Mouse (Mus musculus): ENCODE data around the gene Wdr81. TPM values are rescaled to one million over a fixed set of nuclear protein-coding genes. Genes with fewer than 3 reads are reported as not detected.

Gene Wdr81
- polyA plus RNA-seq, 1 experiment from 2014 or later, result 7.2 TPM

DNA sequence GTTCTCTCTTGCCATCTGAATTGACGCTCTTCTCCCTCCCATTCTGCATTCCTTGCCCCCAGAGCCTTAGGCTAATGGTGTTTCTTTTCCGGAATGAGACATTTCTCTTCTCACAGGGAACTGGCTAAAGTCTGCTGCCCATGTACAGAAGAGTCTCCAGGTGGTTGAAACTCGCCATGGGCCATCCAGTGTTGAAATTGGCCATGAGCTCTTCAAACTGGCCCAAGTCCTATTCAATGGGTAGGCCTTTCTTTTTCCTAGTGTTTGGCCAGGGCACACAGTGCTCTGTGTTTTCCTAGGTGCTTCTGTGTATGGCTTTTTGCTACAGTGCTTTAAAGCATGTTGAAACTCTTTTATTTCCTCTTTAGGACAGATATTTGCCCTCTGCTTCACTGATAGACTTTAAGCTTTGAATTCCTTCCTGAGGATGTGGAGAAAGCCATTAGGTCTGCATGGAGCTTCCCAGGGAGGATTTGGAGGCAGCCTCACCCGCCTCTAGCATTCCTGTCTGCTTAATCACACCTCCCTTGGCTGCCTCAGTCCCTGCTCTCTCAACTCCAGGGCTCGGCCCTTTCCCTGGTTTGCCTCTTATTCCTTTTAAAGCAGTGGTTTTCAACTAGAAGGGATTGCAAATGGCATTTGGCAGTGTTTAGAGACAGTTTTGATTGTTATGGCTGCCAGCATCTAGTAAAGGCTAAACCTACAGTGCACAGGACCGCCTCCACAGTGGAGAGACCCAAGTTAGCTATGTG, 51.0 kb downstream of the Wdr81 start:
- Histone ChIP-seq H3K4me2 (no peak overlapping the region), H3K36me3 (replicated peaks) (no peaks in the 10 kb centered on the region; the same call in 1 of the 2 replicates), H3K9ac (no peak overlapping the region), H3K27ac (no peak overlapping the region), H3K4me1 (no peaks in the 10 kb centered on the region), H3K9me3 (no peaks in the 10 kb centered on the region), H3K27me3 (no peaks in the 10 kb centered on the region), H3K4me3 (replicated peaks) (no peak overlapping the region)
- 87% methylated on average over 6 of the region's 6 CpGs for WGBS
- ATAC-seq (ENCODE audit: low FRiP score), result no peak

DNA sequence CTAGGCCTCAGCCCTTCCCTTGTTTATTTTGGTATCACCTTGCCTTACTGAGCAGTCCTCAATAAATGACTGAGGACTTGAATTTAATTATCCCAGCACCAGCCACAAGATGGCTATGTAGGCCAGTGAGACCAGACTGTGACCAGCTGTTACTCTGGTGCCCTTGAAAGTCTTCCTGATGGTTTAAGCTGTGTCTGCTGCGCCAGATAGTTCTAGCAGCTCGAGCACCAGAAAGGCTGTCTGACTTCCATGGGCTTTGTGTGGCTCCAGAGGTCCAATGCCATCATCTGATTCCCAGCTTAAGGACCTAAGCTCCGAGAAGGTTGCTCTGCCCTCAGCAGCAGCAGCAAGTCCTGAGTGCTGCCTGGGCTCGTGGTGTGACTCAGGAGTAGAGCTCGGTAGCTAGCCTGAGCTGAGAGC, 52.2 kb downstream of the Wdr81 start:
- Histone ChIP-seq H3K9me3 (no peaks in the 10 kb centered on the region), H3K27me3 (no peaks in the 10 kb centered on the region), H3K9ac (no peak overlapping the region), H3K4me1 (no peaks in the 10 kb centered on the region), H3K36me3 (replicated peaks) (no peaks in the 10 kb centered on the region; the same call in 1 of the 2 replicates), H3K4me2 (no peak overlapping the region), H3K4me3 (replicated peaks) (no peak overlapping the region), H3K27ac (no peak overlapping the region)
- WGBS, result 67% methylated on average over 5 of the region's 5 CpGs
- peak; percentile 57; the same call in 1 of the 2 replicates for ATAC-seq (ENCODE audit: low FRiP score)

DNA sequence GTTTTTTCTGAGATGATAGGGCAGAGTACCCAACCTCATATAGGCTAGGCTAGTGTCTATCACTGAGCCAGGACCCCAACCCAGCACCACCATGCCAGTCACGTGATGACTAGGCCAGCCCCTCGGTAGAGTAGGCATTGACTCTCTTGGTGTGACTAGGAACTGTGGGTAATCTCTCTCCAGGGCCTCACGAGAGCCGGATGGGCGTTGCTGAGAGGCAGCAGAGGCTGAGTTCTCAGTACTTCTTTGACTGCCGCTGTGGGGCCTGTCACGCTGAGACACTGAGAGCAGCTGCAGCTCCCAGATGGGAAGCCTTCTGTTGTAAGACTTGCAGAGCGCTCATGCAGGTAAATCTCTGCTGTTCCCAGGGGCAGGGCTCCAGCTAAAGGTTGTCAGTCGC, 54.4 kb downstream of the Wdr81 start:
- Histone ChIP-seq H3K27me3 (no peaks in the 10 kb centered on the region), H3K9ac (no peak overlapping the region)

DNA sequence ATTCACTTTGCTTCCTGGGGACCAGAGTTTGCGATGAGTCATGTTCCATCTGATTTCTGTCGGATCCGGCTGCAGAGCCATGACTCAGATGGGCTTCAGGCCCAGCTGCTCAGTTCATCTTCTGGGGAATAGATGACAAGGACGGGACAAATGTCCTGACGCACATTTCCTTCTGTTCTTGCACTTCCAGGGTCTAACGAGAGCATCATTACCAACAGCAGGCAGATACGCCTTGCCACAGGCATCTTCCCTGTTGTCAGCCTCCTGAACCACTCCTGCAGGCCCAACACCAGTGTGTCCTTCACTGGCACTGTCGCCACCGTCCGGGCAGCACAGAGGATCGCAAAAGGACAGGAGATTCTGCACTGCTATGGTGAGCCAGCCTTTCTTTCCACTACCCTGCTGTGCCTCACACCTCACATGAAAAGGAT, 55.1 kb downstream of the Wdr81 start:
- no peak overlapping the region for H3K9ac ChIP-seq
- WGBS, result 90% methylated on average over 11 of the region's 11 CpGs
- H3K9me3 ChIP-seq, result no peaks in the 10 kb centered on the region
- H3K4me2 ChIP-seq, result no peak overlapping the region
- H3K27me3 ChIP-seq, result no peaks in the 10 kb centered on the region
- no peak for ATAC-seq (ENCODE audit: low FRiP score)
- H3K4me3 ChIP-seq (replicated peaks), result no peak overlapping the region
- no peaks in the 10 kb centered on the region; the same call in 1 of the 2 replicates for H3K36me3 ChIP-seq (replicated peaks)
- H3K27ac ChIP-seq, result no peak overlapping the region
- no peaks in the 10 kb centered on the region for H3K4me1 ChIP-seq

More for the DNA sequence above, 54.4 kb downstream of the Wdr81 start:
- Histone ChIP-seq H3K27ac (no peak overlapping the region), H3K4me3 (replicated peaks) (no peak overlapping the region), H3K36me3 (replicated peaks) (no peaks in the 10 kb centered on the region; the same call in 1 of the 2 replicates), H3K9me3 (no peaks in the 10 kb centered on the region), H3K4me2 (no peak overlapping the region), H3K4me1 (no peaks in the 10 kb centered on the region)
- ATAC-seq (ENCODE audit: low FRiP score), result no peak
- 68% methylated on average over 9 of the region's 9 CpGs for WGBS

DNA sequence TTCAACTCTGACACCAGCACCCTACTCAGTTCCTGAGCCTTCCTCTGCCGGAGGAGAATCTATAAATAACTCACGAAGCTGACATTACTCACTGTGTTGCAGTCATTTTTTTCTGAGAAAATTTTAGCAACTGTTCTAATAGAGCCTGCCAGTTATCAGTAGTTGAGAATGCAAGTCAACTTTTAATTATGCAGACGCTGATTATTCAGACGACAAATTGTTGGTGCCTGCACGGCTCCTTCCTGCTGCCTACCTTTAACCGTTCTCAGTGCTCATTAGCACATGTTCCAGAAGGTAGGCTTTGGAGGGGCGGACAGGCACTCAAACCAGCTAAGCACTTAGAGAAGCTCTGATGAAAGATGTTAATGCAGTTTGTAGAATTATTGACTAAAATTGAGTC, 57.1 kb downstream of the Wdr81 start:
- WGBS, result 79% methylated on average over 7 of the region's 7 CpGs
- no peaks in the 10 kb centered on the region for H3K9me3 ChIP-seq
- ATAC-seq (ENCODE audit: low FRiP score), result no peak
- H3K27ac ChIP-seq, result no peak overlapping the region
- no peaks in the 10 kb centered on the region for H3K4me1 ChIP-seq
- no peaks in the 10 kb centered on the region; the same call in 1 of the 2 replicates for H3K36me3 ChIP-seq (replicated peaks)
- no peak overlapping the region for H3K4me3 ChIP-seq (replicated peaks)
- H3K9ac ChIP-seq, result no peak overlapping the region
- no peak overlapping the region for H3K4me2 ChIP-seq
- no peaks in the 10 kb centered on the region for H3K27me3 ChIP-seq

DNA sequence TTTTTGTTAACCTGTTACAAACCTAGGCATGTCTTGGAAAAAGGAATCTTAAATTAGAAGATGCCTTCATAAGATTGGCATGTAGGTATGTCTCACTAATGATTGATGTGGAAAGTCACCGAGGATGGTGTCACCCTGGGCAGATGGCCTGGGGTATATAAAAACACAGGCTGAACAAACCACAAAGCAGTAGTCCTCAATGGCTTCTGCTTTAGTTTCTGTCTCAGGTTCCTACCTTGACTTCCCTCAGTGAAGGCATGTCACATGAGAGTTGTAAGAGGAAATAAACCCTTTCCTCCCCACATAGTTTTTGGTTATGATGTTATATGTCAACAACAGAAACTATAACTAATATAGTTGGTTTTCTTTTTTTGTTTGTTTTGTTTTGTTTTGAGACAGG, 58.9 kb downstream of the Wdr81 start:
- no peaks in the 10 kb centered on the region for H3K27me3 ChIP-seq
- WGBS, result 88% methylated on average over 1 of the region's 1 CpGs
- peaks cover 1% of the 10 kb centered on the region; the same call in 1 of the 2 replicates for H3K36me3 ChIP-seq (replicated peaks)
- no peak overlapping the region for H3K4me2 ChIP-seq
- H3K27ac ChIP-seq, result no peak overlapping the region
- H3K4me1 ChIP-seq, result no peaks in the 10 kb centered on the region
- no peak for ATAC-seq (ENCODE audit: low FRiP score)
- H3K9me3 ChIP-seq, result no peaks in the 10 kb centered on the region
- no peak overlapping the region for H3K9ac ChIP-seq
- no peak overlapping the region for H3K4me3 ChIP-seq (replicated peaks)

MicroRNAs within 50 kb of the gene (microRNA counts, 519-probe panel; counts per million panel counts)
- 5,655 counts per million, percentile 77 among the panel's probes with 10 or more counts for microRNA mmu-miR-22

Small RNA genes lying within 50 kb of the gene (microRNA-seq; reads per million reads assigned to microRNA genes)
- gene Mir22, result 2,923 reads per million, percentile 85 among the genes with 10 or more reads in this experiment

Other genes starting within 250 kb of the Wdr81 start
- 140 and 160 TPM in 2 replicates for gene Rpa1, start 106.4 kb downstream of the Wdr81 start, polyA plus RNA-seq (2016; fragmentation: Nextera tagmentation; extraction: Ambion mirVana)
- 20.0 and 21.0 TPM in 2 replicates for gene Smyd4, start 106.3 kb downstream of the Wdr81 start, polyA plus RNA-seq (2016; fragmentation: Nextera tagmentation; extraction: Ambion mirVana)
- 35.8 and 44.7 TPM in 2 replicates for gene Serpinf1, start 32.0 kb downstream of the Wdr81 start, polyA plus RNA-seq (2016; fragmentation: Nextera tagmentation; extraction: Ambion mirVana)
- not detected in 2 replicates for gene Serpinf2, start 15.1 kb downstream of the Wdr81 start, polyA plus RNA-seq (2016; fragmentation: Nextera tagmentation; extraction: Ambion mirVana)
- gene Tlcd2, start 7.0 kb upstream of the Wdr81 start, polyA plus RNA-seq (2016; fragmentation: Nextera tagmentation; extraction: Ambion mirVana), result 4.9 and 7.1 TPM in 2 replicates
- gene Prpf8, start 32.1 kb upstream of the Wdr81 start, polyA plus RNA-seq (2016; fragmentation: Nextera tagmentation; extraction: Ambion mirVana), result 87.9 and 92.6 TPM in 2 replicates
- 0.22 and 0.34 TPM in 2 replicates for gene Rilp, start 55.4 kb upstream of the Wdr81 start, polyA plus RNA-seq (2016; fragmentation: Nextera tagmentation; extraction: Ambion mirVana)
- gene Scarf1, start 58.8 kb upstream of the Wdr81 start, polyA plus RNA-seq (2016; fragmentation: Nextera tagmentation; extraction: Ambion mirVana), result 3.0 and 3.9 TPM in 2 replicates
- 11.4 TPM in 2 replicates for gene Slc43a2, start 77.0 kb upstream of the Wdr81 start, polyA plus RNA-seq (2016; fragmentation: Nextera tagmentation; extraction: Ambion mirVana)
- 95.5 and 96.1 TPM in 2 replicates for gene Pitpna, start 133.4 kb upstream of the Wdr81 start, polyA plus RNA-seq (2016; fragmentation: Nextera tagmentation; extraction: Ambion mirVana)
- gene Inpp5k, start 176.3 kb upstream of the Wdr81 start, polyA plus RNA-seq (2016; fragmentation: Nextera tagmentation; extraction: Ambion mirVana), result 21.5 and 25.4 TPM in 2 replicates
- gene Myo1c, start 195.8 kb upstream of the Wdr81 start, polyA plus RNA-seq (2016; fragmentation: Nextera tagmentation; extraction: Ambion mirVana), result 12.1 and 13.9 TPM in 2 replicates
- gene Crk, start 224.5 kb upstream of the Wdr81 start, polyA plus RNA-seq (2016; fragmentation: Nextera tagmentation; extraction: Ambion mirVana), result 139 and 146 TPM in 2 replicates

Measured in forebrain, embryonic 12.5 days (tissue).